Mouse (Mus musculus) erythroid progenitor cell, adult 5-6 weeks (primary cell): ENCODE measurements around the gene I830077J02Rik. TPM values are rescaled to one million over a fixed set of nuclear protein-coding genes. Genes with fewer than 3 reads are reported as not detected.
"Not testable (repeated sequence)": the region's sequence is repeated elsewhere in the genome, so short reads cannot be mapped to it uniquely, and the experiment has no call there.

Source experiments
- ATAC-seq: replicated peaks from 2 replicates; pipeline ENCODE4 v1.8.0; 2016; ENCODE audit warnings: moderate number of reproducible peaks, mild to moderate bottlenecking, moderate TSS enrichment, inconsistent platforms; ENCODE audit not compliant: poor library complexity, low FRiP score, severe bottlenecking
- total RNA-seq, 2 experiments: library from RNA; stranded (forward) in 1 of 2; stranded (reverse) in 1 of 2; fragments of 150-400 nt in 1 of 2; fragments of 186-747, 209-891 nt in 1 of 2; gene quantifications; 2 replicates each; pipeline versions ENCODE4 v1.2.3 to v1.2.4; 2015 to 2017; ENCODE audit warnings: low replicate concordance in 2 of 2

I830077J02Rik gene
- total RNA-seq, 2 experiments from 2014 or later, result 3.4 to 12.2 TPM

DNA sequence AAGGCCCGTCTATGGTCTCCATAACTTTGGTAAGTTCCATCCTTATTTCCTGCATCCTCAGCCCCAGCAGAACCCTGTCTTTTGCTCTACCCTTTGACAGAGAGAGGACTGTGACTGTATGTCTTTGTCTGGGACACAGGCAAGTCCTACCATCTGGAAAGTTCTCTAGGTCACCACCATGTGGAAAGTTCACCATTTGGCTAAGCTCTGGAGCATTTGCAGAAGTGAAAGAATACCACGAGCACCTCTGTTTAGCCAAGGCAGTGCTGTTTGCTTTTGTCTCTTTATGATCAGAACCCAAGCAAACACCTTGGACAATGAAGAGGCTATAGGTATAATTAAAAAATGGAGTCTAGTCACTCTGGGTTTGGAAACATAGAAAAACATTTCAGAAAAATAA lies 10.5 kb downstream of the I830077J02Rik start:
- ATAC-seq, result no peak

DNA sequence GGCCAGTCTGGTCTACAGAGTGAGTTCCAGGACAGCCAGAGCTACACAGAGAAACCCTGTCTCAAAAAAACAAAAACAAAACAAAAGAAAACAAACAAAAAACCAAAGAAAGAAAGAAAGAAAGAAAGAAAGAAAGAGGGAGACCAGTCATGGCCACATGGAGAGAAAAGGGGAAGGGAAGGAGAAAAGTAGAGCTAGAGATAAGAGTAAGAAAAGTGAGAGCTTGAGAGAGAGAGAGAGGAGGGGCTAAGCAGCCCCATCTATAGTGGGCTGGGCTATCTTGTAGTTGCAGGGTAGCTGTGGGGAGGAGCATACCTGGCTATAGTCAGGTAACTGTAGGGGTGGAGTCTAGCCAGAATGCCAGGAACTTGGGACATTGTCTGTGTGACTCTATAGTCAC lies 11.7 kb downstream of the I830077J02Rik start:
- not testable (repeated sequence) for ATAC-seq

DNA sequence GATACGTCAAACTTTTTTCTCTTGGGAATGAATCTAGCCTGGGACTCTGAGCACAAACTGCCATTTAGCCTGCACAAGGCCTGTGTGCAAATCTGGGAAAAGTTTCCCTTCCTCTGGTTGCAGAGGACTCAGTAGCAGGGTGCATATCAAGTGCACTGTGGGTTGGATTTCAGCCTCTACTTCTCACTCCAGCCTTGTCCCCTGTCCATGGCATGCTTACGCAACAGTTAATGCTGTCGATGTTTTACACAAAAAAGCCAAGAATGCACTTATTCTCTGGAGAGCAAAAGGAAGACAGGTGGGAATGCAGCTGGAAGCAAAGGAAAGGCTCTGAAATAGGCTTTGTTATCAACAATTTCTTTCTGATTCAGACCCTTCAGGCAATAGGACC lies 14.1 kb downstream of the I830077J02Rik start:
- ATAC-seq, result no peak

DNA sequence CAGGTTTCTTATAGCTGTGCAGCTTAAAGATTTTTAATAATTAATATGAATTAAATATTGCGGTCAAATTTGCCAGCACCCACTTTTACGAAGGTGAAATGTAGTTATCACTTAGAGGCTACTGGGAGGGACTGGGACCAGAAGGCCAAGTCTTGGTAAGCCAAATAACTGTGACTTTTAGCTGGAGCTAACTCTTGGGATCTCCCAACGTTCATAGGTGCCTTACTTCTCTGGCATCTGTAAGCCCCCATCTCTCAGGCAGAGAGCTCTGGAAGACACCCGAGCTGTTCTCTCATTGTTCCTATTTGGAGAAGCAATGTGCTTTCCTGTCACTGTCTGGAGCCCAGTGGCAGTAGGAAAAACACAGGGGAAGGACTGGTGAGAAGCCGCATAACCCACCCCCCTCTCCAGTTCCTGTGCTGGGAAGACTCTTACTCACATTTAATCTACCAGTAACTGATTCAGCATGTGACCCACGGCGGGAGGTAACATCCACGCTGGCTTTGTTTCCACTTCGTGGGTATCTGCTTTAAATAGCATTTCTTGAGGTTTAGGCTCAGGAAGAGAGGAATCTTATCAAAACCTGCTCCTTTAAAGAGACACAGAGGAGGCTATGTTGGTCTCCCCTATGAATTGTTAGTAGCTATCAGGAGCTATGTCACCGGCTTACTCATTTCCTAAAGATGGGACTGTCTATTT lies 14.7 kb downstream of the I830077J02Rik start:
- ATAC-seq, result no peak

DNA sequence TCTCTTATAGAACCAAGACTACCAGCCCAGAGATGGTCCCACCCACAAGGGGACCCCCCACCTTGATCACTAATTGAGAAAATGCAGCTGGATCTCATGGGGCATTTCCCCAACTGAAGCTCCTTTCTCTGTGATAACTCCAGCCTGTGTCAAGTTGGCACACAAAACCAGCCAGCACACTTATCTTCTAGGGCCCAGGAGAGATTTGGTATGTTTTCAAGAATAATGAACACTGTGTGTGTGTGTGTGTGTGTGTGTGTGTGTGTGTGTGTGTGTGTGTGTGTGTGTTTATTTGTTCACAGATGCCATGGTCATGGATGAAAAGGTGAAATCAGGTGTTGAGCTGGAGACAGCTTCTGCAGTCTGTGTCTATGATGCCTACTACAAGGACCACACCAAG lies 16.0 kb downstream of the I830077J02Rik start:
- not testable (repeated sequence) for ATAC-seq

DNA sequence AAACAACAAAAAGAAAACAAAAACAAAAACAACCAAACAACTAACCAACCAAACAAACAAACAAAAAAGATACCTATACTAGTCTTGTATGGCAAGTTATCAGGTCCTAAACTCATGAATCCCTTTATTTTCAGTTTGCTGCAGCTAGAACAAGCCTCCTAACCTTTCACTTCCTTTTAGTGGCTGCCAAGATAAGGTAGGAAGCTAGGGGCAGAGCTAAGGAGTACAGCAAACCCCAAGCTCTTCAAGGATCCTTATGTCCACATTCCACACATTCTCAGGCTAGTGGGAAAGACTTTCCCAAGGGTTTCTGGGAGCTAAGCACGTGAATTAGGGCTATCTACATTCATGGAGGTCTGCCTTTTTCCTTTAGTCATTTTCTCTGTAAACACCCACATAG lies 17.2 kb downstream of the I830077J02Rik start:
- no peak for ATAC-seq

DNA sequence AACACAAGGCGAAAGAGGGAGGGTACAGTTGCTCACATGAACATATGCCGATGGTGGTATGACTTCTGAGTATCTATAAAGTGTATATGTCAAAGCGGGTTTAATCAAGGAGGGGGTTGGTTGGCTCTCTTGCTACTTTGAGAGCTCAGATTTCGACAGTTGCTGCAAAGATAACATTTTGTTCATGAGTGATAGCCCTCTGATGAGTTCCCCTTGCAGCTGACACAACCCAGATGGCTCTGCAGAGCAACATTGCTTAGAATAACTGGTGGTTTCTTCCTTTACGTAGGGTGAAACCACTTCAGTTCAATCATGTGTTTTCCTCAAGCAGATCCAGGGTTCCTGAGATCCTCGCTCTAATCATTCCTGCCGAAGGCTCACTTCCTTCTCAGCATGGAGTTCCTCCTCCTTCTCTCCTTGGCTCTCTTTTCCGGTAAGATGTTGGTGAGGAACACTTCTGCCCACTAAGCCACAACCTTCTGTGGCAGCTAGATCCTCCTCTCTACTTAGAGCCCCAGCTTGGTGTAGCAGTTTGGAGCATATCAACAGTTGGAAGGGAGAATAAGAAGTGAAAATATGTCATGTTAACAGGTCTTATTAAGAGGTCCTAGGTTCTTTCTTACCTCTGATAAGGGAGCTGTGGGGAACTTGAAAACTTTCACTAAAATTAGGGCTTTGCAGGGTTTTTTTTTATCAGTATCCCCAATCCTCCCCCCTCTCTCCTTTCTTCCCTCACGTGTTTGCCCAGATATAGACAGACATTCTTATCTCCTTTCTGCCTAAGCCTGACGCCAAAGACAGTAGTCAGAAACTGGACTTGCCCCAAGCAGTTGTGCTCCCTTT lies 18.4 kb downstream of the I830077J02Rik start:
- peak; percentile 38; the same call in 1 of the 2 replicates for ATAC-seq

DNA sequence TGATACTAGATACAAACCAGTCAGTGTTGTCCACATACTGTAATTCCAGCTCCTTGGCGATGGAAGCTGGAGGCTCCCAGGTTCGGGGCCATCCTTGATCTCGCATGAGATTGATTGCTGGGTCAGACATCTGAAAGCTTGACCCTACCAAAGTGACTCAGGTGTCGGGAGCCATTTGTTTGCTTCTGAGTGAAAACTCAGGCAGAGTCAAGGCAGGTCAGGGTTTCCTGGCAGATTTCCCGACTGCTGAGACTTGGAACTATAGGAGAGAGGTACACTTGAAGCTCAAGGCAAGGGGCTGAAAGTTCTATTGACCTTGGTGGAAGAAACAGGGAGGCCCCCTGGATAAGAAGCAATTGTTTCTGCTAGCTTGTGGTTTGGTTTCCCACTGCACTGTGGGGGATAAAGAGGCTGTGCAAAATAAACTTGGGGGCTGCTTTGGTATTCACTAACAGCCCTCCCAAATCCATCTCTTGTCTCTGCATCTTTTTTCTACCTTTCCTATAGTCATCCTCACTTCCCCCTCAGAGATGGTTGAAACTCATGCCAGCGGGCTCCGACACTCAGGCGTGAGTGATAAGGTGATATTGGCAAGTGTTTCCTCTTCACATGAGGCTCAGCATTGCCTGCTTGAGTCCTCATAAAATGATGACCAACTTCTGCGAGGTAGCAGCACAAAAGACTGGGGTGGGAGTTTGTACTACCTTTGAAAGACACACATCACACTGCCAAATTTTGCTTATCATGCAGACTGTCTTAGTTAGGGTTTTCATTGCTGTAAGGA lies 20.2 kb downstream of the I830077J02Rik start:
- ATAC-seq, result no peak

DNA sequence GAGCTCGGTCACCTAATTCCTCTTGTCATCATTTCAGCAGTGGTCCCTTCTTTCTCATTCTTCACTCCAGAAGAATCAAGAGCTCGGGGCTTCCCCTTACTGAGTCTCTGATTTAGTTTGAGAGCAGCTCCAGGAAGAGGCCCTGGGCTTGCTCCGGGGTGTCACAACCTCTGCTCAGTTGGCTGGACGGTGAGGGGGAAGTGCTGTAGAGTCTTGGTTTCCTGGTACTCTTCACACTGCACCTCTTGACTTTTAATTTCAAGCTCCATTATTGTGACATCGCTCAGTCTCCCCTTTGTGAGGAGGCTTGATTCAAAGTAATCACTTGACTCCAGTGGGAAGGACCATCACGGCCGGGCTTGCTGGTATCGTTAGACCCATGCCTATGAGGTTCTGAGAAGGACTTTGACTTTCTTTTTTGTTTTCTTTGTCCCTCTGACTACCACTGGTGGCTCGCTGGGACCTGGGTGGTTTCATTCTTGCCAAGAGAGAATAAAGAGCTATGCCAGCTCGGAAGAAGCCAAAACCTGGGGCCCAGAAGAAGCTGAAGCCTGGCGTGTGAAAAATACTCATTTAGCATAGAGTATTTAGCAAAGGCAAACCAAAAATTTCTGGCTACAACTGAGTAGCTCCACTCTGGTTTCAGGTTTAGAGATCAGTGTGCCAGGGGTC lies 21.8 kb downstream of the I830077J02Rik start:
- no peak for ATAC-seq

DNA sequence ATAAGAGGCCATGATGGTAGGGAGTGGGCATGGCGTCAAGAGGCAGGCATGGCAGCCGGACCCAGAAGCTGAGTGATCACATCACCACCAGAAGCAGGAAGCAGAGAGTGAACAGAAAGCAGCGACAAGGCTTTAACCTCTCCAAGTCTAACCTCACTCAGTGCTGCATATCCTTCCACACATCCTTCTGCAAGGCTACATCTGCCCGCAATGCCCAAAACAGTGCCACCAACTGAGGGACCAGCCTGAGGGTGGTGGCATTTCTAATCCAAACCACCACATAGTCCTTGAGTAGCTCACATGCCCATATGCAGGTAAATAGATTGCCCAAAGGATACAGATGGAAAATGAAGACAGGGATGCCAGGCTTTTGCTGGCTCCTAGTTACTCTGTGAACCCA lies 23.5 kb downstream of the I830077J02Rik start:
- ATAC-seq, result no peak

DNA sequence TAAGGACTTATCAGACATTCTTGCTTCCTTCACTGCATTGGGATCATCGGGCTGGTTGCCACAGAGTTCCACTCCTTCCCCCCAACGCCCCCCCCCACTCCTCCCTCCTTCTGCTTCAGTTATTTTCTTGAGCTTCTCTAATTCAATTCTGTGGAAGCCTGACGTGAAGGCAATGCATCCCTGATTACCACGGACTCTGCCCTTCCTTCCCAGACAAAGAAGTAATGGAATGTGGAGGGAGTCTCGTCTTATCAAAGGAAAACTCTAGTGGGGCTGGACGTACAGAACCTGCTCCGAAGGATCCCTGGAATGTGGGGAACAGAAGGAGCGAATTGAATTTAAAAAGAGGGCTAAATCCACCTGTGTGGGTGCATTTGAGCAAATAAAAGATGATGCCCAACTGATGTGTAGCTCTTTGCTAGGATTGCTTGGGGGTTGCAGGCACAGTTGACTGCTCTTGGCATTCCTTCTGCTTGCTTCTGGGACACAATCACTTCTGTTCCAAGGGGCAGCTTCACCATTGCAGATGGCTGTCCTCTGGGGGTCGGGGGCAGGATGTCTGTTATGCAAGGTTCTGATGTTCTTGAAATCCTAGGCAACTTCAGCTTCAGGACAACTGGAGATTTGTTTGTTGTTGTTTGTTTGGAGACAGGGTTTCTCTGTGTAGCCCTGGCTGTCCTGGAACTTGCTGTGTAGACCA lies 24.4 kb downstream of the I830077J02Rik start:
- no peak for ATAC-seq

DNA sequence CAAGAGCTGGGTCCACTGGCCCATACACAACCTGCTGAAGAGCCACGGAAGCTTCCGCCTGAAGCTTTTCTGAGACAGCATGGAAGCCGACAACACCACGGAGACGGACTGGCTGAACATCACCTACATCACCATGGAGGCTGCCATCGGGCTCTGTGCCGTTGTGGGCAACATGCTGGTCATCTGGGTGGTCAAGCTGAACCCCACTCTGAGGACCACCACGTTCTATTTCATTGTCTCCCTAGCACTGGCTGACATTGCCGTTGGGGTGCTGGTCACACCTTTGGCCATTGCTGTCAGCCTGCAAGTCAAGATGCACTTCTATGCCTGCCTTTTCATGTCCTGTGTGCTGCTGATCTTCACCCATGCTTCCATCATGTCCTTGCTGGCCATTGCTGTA lies 27.7 kb downstream of the I830077J02Rik start:
- ATAC-seq, result no peak

DNA sequence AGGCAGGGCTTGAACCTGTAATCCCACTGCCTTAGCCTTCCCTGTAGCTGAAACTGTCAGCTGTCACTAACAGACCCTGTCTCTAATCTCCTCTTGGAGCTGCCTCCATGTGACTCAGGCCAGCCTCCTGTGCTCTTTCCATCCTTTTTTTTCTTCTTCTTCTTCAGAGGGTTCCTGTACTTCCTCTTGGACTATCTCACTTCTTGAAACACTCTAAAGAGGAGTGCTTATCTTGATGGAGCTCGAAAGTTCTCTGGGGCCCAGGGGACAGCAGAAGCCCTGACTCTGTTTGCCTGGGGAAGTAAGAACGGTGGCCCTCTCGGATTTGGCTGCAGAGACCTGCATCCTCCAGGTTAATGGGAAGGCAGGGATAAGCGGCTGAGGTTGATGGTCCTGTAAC lies 28.3 kb downstream of the I830077J02Rik start:
- ATAC-seq, result no peak

DNA sequence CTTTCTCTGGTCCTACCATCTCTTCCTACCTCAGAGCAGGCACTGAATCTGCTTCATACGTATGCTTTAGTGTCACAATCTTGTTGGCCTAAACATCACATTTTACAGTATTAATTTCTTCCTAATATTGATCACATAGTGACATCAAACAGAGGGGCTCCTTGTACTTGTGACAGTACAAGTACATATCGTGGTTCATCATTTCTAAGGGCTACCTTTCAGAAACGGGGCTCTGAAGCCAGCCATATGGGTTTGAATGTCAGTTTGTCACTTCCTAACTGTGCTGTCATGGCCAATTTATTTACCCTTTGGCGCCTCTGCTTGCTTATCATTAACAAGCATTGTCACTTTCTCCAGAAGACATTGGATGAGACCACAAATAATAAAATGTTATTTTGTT lies 31.0 kb downstream of the I830077J02Rik start:
- no peak for ATAC-seq

DNA sequence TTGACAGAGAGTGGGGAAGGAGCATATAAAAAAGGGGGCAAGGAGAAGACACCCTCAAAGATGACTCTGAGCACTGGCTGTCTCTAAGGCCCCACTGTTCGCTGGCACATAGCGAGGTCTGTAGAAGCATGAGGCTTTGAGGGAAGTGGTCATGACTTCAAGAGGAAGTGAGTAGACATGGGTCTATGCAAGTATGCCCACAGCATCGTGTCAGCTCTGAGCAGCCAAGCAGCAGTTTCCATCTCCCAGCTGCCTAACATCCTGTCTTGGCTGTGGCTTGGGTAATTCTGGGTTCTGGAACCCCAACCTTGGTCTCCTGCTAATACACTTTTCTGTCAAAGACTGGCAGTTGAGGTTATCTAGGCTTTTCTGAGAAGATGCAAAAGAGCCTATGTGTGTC lies 31.7 kb downstream of the I830077J02Rik start:
- ATAC-seq, result no peak

DNA sequence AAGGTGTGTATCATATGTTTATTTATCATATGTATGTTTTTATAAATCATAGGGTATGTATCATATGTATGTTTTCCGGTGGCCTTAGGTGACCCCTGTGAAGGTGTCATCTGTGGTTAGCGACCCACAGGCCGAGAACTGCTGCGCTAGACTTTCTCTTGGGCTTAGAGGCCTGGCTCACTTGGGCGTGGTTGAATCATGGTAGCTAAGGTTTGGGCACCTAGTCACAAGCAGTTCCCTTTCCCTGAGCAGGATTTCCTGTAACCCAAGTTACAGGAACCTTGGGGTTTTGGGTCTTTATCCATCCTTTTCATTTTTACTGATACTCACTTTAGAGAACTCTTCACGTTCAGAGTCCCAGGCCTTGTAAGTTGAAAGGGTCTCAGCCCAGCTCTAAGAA lies 32.2 kb downstream of the I830077J02Rik start:
- no peak for ATAC-seq

DNA sequence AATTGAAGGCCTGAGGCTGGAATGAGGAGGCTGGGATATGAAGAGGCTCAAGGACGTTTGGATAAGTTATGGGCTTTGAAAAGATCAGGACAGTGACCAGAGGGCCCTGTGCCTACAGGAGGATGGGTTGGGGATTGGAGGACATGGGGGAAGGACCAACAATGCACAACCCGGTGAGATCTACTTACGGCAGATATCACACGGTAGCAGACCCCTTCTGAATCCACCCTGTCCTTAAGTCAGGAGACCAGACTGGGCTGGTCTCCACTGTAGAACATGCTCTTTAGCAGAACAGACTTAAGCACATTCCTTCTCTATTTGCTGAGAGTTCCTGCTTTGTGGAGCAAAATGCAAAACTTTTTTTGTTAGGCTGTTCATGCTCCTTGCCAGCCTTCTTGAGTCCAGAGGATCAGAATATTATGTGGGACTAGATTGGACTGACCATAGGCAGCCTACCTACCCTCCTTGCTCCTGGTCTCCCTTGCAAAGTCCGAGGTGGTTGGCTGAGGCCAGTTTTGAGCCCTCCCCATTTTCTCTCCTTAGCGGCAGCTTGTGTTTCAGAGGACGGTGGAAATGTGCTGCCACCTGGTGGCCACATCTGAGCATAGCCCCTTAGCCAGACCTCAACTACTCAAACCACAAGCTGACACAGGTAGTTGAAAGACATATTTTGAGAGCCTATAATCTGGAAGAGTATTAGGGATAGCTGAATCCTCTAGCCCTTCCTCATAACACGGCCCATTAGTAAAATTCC lies 32.9 kb downstream of the I830077J02Rik start:
- ATAC-seq, result peak; percentile 80

DNA sequence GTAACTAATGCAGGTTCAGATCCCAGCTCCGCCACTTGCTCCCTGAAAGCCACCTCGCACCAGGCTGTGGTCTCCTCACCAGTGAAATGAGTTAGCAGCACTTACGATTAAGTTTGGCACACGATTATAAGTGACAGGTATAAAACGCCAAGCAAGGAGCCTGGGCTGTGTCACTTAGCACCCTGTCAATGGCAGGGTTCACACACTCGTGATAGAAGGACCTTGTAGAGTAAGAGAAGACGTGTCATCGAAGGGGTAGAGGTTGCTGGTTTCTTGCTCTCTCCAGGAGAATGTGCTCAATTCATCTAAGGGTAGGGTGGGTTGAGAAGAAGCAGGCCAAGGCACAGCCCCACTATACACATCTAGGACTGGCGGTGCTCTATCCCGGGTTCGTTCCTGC lies 33.6 kb downstream of the I830077J02Rik start:
- ATAC-seq, result no peak

DNA sequence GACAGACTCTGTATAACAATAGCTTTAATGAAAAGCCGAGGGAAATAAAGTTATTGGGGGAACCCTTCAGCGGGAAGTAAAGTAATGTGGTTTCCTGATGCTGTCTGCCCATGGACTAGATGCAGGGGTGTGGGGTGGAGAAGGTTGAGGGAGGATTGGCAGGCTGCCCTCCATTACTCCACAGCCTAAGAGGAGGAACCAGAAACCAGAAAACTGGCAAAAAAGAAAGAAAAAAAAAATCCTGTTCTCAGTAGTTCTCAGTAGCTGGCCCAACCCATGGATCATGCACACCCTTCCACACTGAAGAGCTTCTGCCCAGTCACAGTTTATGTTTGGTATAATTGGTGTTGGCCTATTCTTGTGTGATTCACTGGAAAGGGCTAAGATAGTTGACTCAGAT lies 34.1 kb downstream of the I830077J02Rik start:
- no peak for ATAC-seq
